Mouse (Mus musculus): Measurements from ENCODE around the gene Gbx2. TPM values are rescaled to one million over a fixed set of nuclear protein-coding genes. Genes with fewer than 3 reads are reported as not detected.

The Gbx2 gene
- total RNA-seq, 4 experiments from 2014 or later = not detected

GRCm38 (mm10) chr1:89935493-89936348, 4.7 kb upstream of the Gbx2 start:
- DNase-seq = no peak

GRCm38 (mm10) chr1:89934316-89935260, 3.6 kb upstream of the Gbx2 start:
- DNase-seq = no peak

GRCm38 (mm10) chr1:89933786-89934185, 2.8 kb upstream of the Gbx2 start:
- no peak for DNase-seq

- no peak for DNase-seq
Observed at GRCm38 (mm10) chr1:89933028-89933427, 2.0 kb upstream of the Gbx2 start.

- no peak for DNase-seq
Observed at GRCm38 (mm10) chr1:89932616-89933015, 1.6 kb upstream of the Gbx2 start.

GRCm38 (mm10) chr1:89932021-89932423, 1.0 kb upstream of the Gbx2 start:
- DNase-seq = no peak

GRCm38 (mm10) chr1:89930551-89930950, 428 bp downstream of the Gbx2 start:
- DNase-seq = no peak

- DNase-seq = no peak
Observed at GRCm38 (mm10) chr1:89929721-89930505, 1.1 kb downstream of the Gbx2 start.

- no peak for DNase-seq
Observed at GRCm38 (mm10) chr1:89929181-89929580, 1.8 kb downstream of the Gbx2 start.

- no peak for DNase-seq
Observed at GRCm38 (mm10) chr1:89928676-89929075, 2.3 kb downstream of the Gbx2 start.

- no peak for DNase-seq
Observed at GRCm38 (mm10) chr1:89927061-89927661, 3.8 kb downstream of the Gbx2 start.

- DNase-seq = no peak
Observed at GRCm38 (mm10) chr1:89926583-89927060, 4.4 kb downstream of the Gbx2 start.

GRCm38 (mm10) chr1:89925501-89926190, 5.3 kb downstream of the Gbx2 start:
- DNase-seq = no peak

- DNase-seq = no peak
Observed at GRCm38 (mm10) chr1:89923642-89924020, 7.3 kb downstream of the Gbx2 start.

- DNase-seq = no peak
Observed at GRCm38 (mm10) chr1:89922883-89923641, 7.9 kb downstream of the Gbx2 start.

GRCm38 (mm10) chr1:89922282-89922681, 8.7 kb downstream of the Gbx2 start:
- no peak for DNase-seq

GRCm38 (mm10) chr1:89921806-89922205, 9.2 kb downstream of the Gbx2 start:
- DNase-seq = no peak

GRCm38 (mm10) chr1:89919206-89919605, 11.8 kb downstream of the Gbx2 start:
- no peak for DNase-seq

- DNase-seq = no peak
Observed at GRCm38 (mm10) chr1:89918111-89918510, 12.9 kb downstream of the Gbx2 start.

GRCm38 (mm10) chr1:89913611-89914010, 17.4 kb downstream of the Gbx2 start:
- no peak for DNase-seq

GRCm38 (mm10) chr1:89912392-89912791, 18.6 kb downstream of the Gbx2 start:
- no peak for DNase-seq
